8 mouse cellular contexts compared by ENCODE assay signal in the genomic region with DNA sequence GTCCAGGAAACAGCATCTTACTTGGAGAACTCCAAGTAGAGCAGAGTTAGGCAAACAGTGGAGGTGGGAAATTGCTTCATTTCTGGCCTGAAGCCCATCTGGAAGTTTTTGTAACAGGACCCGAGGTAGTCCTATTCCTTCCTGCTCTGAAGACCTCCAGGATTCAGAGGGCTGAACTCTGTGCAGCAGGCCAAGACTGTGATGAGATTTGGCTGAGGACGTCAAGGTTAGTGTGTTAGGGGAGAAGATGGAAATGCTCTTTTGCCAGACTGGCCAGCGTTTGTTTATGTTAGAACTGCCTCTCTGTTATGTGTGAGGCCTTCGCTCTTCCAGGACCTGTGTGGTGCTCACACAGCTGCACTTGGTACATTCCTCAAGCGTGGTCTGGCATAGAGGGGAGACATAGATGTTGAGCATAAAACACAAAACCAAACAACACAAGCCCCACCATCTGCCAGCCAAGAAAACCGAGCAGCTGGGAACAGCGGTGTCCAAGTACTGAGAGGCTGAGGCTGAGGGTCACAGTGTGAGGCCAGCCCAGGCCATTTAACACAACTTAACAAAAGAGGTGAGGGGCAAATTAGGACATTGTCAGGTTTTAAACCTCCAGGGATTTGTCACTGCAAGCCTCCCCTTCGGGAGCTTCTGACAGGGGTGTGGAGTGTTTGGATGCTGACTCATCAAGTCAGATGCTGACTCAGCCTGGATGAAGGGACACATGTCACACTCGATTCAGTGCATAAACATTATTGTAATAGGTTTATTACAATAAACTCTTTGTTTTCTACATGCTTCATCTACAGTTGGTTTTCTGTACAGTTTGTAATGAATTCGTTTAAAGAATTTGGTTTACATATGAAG.
A peak's percentile ranks its signal among the peaks of the same experiment; 100 is the strongest.
DNase-seq lines count a peak whose midpoint lies in the region; ATAC-seq and TF ChIP-seq lines count a peak whose summit lies in the region.

No protein-coding gene starts in this region.

- no peaks in the 10 kb centered on the region for H3K27me3 ChIP-seq in intestine, embryonic 14.5 days (replicated peaks; ENCODE audit: control insufficient read depth, insufficient read depth, low read length)
- H3K27me3 ChIP-seq in intestine, postnatal 0 days (replicated peaks; ENCODE audit: control insufficient read depth, insufficient read depth, low read length) = no peaks in the 10 kb centered on the region
- no peaks in the 10 kb centered on the region for H3K27me3 ChIP-seq in forebrain, postnatal 0 days (ENCODE audit: insufficient read depth, low read length)
- H3K27me3 ChIP-seq in kidney, embryonic 16.5 days (ENCODE audit: insufficient read depth, low read length) = no peaks in the 10 kb centered on the region

- H3K9ac ChIP-seq in intestine, embryonic 14.5 days (ENCODE audit: low read length) = no peak overlapping the region
- no peak overlapping the region for H3K9ac ChIP-seq in intestine, postnatal 0 days (ENCODE audit: low read depth, low read length)
- no peak overlapping the region for H3K9ac ChIP-seq in forebrain, postnatal 0 days
- no peak overlapping the region for H3K9ac ChIP-seq in kidney, embryonic 16.5 days (replicated peaks; ENCODE audit: low read length)

- peak overlapping the region; percentile 14 for H3K27ac ChIP-seq in intestine, embryonic 14.5 days (ENCODE audit: low read depth)
- no peak overlapping the region for H3K27ac ChIP-seq in intestine, postnatal 0 days (ENCODE audit: low read depth, low read length)
- H3K27ac ChIP-seq in forebrain, postnatal 0 days (ENCODE audit: low read depth, low read length) = no peak overlapping the region
- H3K27ac ChIP-seq in kidney, embryonic 16.5 days (ENCODE audit: low read length) = peak overlapping the region; percentile 68
- no peak overlapping the region for H3K27ac ChIP-seq in layer of hippocampus, adult 2 months

- WGBS in intestine, embryonic 14.5 days = 34% methylated on average over 10 of the region's 10 CpGs
- WGBS in intestine, postnatal 0 days = 50% methylated on average over 10 of the region's 10 CpGs
- 40% methylated on average over 10 of the region's 10 CpGs for WGBS in forebrain, postnatal 0 days
- WGBS in kidney, embryonic 16.5 days = 27% methylated on average over 10 of the region's 10 CpGs

- peaks cover 10% of the 10 kb centered on the region; the same call in 1 of the 2 replicates for H3K4me1 ChIP-seq in intestine, embryonic 14.5 days (replicated peaks; ENCODE audit: control insufficient read depth, insufficient read depth, low read length)
- H3K4me1 ChIP-seq in intestine, postnatal 0 days (replicated peaks; ENCODE audit: control insufficient read depth, insufficient read depth, low read length) = no peaks in the 10 kb centered on the region
- H3K4me1 ChIP-seq in forebrain, postnatal 0 days (ENCODE audit: insufficient read depth) = no peaks in the 10 kb centered on the region
- peaks cover 16% of the 10 kb centered on the region for H3K4me1 ChIP-seq in kidney, embryonic 16.5 days (ENCODE audit: insufficient read depth, low read length)

- H3K36me3 ChIP-seq in intestine, embryonic 14.5 days (ENCODE audit: control insufficient read depth, insufficient read depth, low read length) = no peaks in the 10 kb centered on the region
- H3K36me3 ChIP-seq in intestine, postnatal 0 days (ENCODE audit: control insufficient read depth, insufficient read depth) = no peaks in the 10 kb centered on the region
- no peaks in the 10 kb centered on the region for H3K36me3 ChIP-seq in forebrain, postnatal 0 days (ENCODE audit: insufficient read depth)
- H3K36me3 ChIP-seq in kidney, embryonic 16.5 days (ENCODE audit: insufficient read depth, low read length) = no peaks in the 10 kb centered on the region

- no peak overlapping the region for H3K4me3 ChIP-seq in intestine, embryonic 14.5 days (ENCODE audit: low read depth, low read length)
- no peak overlapping the region for H3K4me3 ChIP-seq in intestine, postnatal 0 days (ENCODE audit: low read depth, low read length)
- H3K4me3 ChIP-seq in forebrain, postnatal 0 days (ENCODE audit: low read depth, low read length) = no peak overlapping the region
- no peak overlapping the region for H3K4me3 ChIP-seq in kidney, embryonic 16.5 days (ENCODE audit: low read length)
- no peak overlapping the region for H3K4me3 ChIP-seq in layer of hippocampus, adult 2 months

- peak; percentile 58; the same call in 1 of the 2 replicates for ATAC-seq in intestine, embryonic 14.5 days (replicated peaks; ENCODE audit: low FRiP score, low TSS enrichment, low read depth)
- no peak for ATAC-seq in intestine, postnatal 0 days
- ATAC-seq in forebrain, postnatal 0 days = 0 out of 2 replicates have a peak, but pooled peaks have one; percentile 25
- peak; percentile 85 for ATAC-seq in kidney, embryonic 16.5 days (ENCODE audit: low FRiP score, low TSS enrichment)

- DNase-seq in intestine, embryonic 14.5 days (ENCODE audit: low spot score) = no peak
- DNase-seq in forebrain, postnatal 0 days = no peak
- peak; percentile 53 for DNase-seq in lung, postnatal 25 days (ENCODE audit: low spot score)
- DNase-seq in layer of hippocampus, postnatal 14 days (ENCODE audit: low spot score in 2 of 2) = no peak
- no peak for DNase-seq in layer of hippocampus, adult 2 months (ENCODE audit: low spot score in 2 of 2)
- DNase-seq in MN1 (ENCODE audit: low spot score) = no peak

- no peak overlapping the region for H3K4me2 ChIP-seq in intestine, embryonic 14.5 days (ENCODE audit: low read length)
- H3K4me2 ChIP-seq in intestine, postnatal 0 days (replicated peaks; ENCODE audit: low read depth) = no peak overlapping the region
- no peak overlapping the region for H3K4me2 ChIP-seq in forebrain, postnatal 0 days (ENCODE audit: low read depth)
- H3K4me2 ChIP-seq in kidney, embryonic 16.5 days (replicated peaks; ENCODE audit: low read depth, low read length) = no peak overlapping the region

- TF ChIP-seq CTCF in intestine, postnatal 0 days (IDR thresholded peaks at IDR 0.05; ENCODE audit: low read depth) = no peak
- no peak for TF ChIP-seq CTCF in forebrain, postnatal 0 days (IDR thresholded peaks at IDR 0.05; ENCODE audit: low read depth)
- TF ChIP-seq CTCF in layer of hippocampus, adult 2 months (conservative IDR thresholded peaks at IDR 0.05) = no peak

- no peaks in the 10 kb centered on the region for H3K9me3 ChIP-seq in intestine, embryonic 14.5 days (ENCODE audit: control insufficient read depth, low read length)
- H3K9me3 ChIP-seq in intestine, postnatal 0 days (ENCODE audit: control insufficient read depth) = no peaks in the 10 kb centered on the region
- no peaks in the 10 kb centered on the region for H3K9me3 ChIP-seq in forebrain, postnatal 0 days (ENCODE audit: low read length)
- H3K9me3 ChIP-seq in kidney, embryonic 16.5 days (ENCODE audit: low read length) = no peaks in the 10 kb centered on the region

Comparison
In these comparisons a context has a peak if more than half of its experiments do, and no peak if none do; other contexts are left out.
1. H3K27ac ChIP-seq: peak in intestine, embryonic 14.5 days (single experiment) and kidney, embryonic 16.5 days (single experiment); none in intestine, postnatal 0 days (single experiment), forebrain, postnatal 0 days (single experiment) and layer of hippocampus, adult 2 months (single experiment).